Mouse (Mus musculus): ENCODE data around the gene Adra2a. TPM values are rescaled to one million over a fixed set of nuclear protein-coding genes. Genes with fewer than 3 reads are reported as not detected.

Adra2a gene
- 7.9 and 8.7 TPM in 2 replicates for polyA plus RNA-seq (2015; fragmentation: Nextera tagmentation; extraction: Ambion mirVana)

DNA sequence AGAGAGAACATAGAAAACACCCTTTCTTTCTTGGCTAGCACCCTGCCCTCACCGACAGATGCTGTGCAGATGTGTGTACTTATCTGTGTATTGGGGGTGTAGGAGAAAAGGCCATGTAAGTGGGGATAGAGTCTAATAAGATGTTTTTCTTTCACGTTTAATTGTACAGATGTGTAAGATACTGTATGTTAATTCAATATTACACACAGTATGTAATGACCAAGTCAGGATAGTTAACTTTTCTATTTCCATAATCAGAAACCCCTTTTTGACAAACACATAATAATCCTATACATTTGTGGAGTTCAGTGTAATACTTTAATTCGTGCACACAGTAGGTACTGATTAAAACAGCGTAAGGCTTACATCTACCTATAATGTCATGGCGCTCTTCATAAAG, at the start of gene Adra2a:
Adra2a (plus strand) TSS at position 301 of the 400 bp plus-strand sequence.

Other genes starting within 250 kb of the Adra2a start
- 65.3 and 70.8 TPM in 2 replicates for gene Pdcd4, start 151.9 kb upstream of the Adra2a start, polyA plus RNA-seq (2015; fragmentation: Nextera tagmentation; extraction: Ambion mirVana)
- gene Shoc2, start 99.8 kb upstream of the Adra2a start, polyA plus RNA-seq (2015; fragmentation: Nextera tagmentation; extraction: Ambion mirVana), result 45.1 and 45.8 TPM in 2 replicates
- gene Bbip1, start 99.5 kb upstream of the Adra2a start, polyA plus RNA-seq (2015; fragmentation: Nextera tagmentation; extraction: Ambion mirVana), result 155 and 156 TPM in 2 replicates

Measured in neural tube, postnatal 0 days (tissue).